Mouse (Mus musculus) left cerebral cortex, postnatal 4 days (tissue): Measurements from ENCODE around the gene Cartpt. TPM values are rescaled to one million over a fixed set of nuclear protein-coding genes. Genes with fewer than 3 reads are reported as not detected.
"Not testable (repeated sequence)": the region's sequence is repeated elsewhere in the genome, so short reads cannot be mapped to it uniquely, and the experiment has no call there.

Experiments used
- DNase-seq: peaks from one replicate; pipeline ENCODE4 v3.0.0-alpha.2; 2022
- intact Hi-C: fragments of 180-260 bp; cut with DNase I; formaldehyde crosslinking; loops from one replicate; pipeline ENCODE4 v1.15.1; 2025
- total RNA-seq, 2 experiments: library from RNA; stranded (reverse); gene quantifications; 2 replicates each; pipeline ENCODE4 v1.2.3; 2021

Gene Cartpt
- total RNA-seq, 2 experiments from 2014 or later = 5.9 to 7.4 TPM

- intact Hi-C loops = loop anchor here (5.0 kb wide), 1 partner anchor 139 kb away; no protein-coding TSS in a partner anchor
- DNase-seq = no peak
Observed at GRCm38 (mm10) chr13:99857879-99858278, 43.0 kb downstream of the Cartpt start.

- DNase-seq = no peak
- intact Hi-C loops = loop anchor here (5.0 kb wide), 1 partner anchor 140 kb away; no protein-coding TSS in a partner anchor
Observed at GRCm38 (mm10) chr13:99857336-99857735, 43.6 kb downstream of the Cartpt start.

GRCm38 (mm10) chr13:99855229-99855628, 45.7 kb downstream of the Cartpt start:
- intact Hi-C loops = loop anchor here (5.0 kb wide), 1 partner anchor 142 kb away; no protein-coding TSS in a partner anchor
- no peak for DNase-seq

- intact Hi-C loops = no loop called here
- DNase-seq = no peak
Observed at GRCm38 (mm10) chr13:99853131-99853530, 47.8 kb downstream of the Cartpt start.

- intact Hi-C loops, DNase-seq: not testable (repeated sequence)
Observed at GRCm38 (mm10) chr13:99852416-99852815, 48.5 kb downstream of the Cartpt start.

GRCm38 (mm10) chr13:99851026-99851425, 49.9 kb downstream of the Cartpt start:
- DNase-seq = no peak
- intact Hi-C loops = no loop called here

GRCm38 (mm10) chr13:99849597-99849996, 51.3 kb downstream of the Cartpt start:
- intact Hi-C loops = no loop called here
- peak; percentile 34 for DNase-seq

Other genes starting within 250 kb of the Cartpt start
- 10 to 100 TPM; 29.1 to 34.0 TPM for gene Mccc2, start 114.5 kb upstream of the Cartpt start, total RNA-seq
- gene Bdp1, start 203.0 kb upstream of the Cartpt start, total RNA-seq = 10 to 100 TPM; 46.0 to 46.1 TPM
- gene Serf1, start 206.9 kb upstream of the Cartpt start, total RNA-seq = 100 to 1,000 TPM; 109 to 127 TPM
- 10 to 100 TPM; 48.9 to 51.1 TPM for gene Smn1, start 223.8 kb upstream of the Cartpt start, total RNA-seq